Mouse (Mus musculus): Measurements from ENCODE around the gene Ppp1r12b.

Gene Ppp1r12b

DNA sequence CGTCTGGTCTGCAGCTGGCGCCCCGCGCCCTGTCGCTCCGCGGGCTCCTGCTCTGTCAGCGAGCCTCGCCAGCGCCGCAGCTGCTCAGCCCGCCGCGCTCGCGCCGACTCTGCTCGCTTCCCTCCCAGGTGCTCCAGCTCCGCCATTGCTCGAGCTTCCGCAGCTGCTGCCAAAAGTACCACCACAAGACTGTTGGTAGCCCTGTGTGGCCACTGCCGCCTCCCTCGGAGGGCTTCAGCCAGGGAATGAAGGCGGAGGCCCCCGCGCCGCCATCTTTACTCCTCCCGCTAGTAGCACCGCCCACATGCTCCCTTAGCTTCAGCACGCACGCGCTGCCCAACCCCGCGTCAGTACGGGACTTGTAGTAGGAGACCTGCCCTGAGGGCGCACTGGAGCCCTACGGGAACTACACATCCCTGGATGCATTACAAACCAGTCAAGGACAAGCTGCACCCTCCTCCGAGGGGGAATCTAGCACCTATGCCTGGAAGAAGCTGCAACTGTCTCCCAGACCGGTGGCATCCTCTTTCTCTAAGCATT lies at the start of gene Ppp1r12b:
Gene Ppp1r12b (minus strand): TSS at position 306 of the 540 bp plus-strand sequence.
- DNase-seq (ENCODE audit: low spot score) = peak; percentile 99

DNA sequence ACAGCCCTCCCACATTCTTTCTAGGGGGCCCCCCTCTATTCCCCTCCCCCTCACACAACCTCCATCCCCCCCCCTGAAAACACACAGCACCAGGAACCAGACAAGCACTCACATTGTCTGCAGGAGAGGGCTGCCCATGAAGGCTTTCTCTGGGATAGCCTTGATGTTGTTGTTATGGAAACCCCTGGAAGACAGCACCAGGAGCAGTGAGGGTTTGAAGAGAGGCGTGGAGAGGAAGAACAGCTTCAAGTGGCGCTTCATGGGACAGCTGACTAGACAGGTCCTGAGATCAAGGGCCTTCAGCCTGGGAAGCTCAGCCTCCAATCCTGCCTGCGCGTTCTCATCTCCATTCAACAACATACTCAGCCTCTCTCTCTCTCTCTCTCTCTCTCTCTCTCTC lies 47.6 kb upstream of the Ppp1r12b start:
- no peak for DNase-seq (ENCODE audit: low spot score)

DNA sequence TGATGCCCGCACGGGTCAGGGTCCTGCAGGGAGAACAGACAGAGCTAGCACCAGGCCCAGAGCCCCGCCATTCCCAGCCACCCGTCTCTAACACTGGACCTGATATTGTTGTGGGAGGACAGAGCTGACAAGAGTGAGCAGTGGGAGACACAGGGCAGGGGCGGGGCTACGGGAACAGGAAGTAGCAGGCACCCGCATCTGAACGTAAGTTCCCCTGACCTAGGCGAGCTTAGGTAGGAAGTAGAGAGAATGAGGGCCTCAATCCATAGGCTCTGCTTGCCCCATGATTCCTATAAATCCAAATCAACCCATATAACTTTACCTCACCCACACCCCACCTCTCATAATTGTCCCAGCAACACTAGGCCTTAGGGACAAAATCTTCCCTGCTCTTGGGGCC lies 44.8 kb upstream of the Ppp1r12b start:
- DNase-seq (ENCODE audit: low spot score) = no peak

DNA sequence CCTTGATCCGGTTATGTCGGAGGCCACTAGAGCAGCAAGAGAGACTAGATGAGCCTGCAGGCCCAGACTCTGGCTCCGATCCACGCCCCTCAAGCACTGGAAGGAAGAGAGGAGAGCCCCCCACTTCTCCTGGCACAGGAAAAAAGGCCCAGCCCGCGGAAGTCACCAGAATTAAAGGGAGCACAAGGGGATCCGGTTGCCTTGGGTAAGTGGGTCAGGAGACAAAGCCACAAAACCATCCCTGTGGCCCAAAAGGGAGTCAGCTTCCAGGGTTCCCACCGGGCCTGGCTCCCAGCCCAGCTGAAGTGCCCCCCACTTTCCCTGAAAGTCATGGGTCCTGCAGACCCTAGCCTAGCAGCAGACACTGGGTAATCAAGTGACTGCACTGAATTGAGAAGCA lies 42.5 kb upstream of the Ppp1r12b start:
- DNase-seq (ENCODE audit: low spot score) = no peak

- no peak for DNase-seq (ENCODE audit: low spot score)
These were observed 41.8 kb upstream of the Ppp1r12b start for GRCm38 (mm10) chr1:134997568-134997967.

DNA sequence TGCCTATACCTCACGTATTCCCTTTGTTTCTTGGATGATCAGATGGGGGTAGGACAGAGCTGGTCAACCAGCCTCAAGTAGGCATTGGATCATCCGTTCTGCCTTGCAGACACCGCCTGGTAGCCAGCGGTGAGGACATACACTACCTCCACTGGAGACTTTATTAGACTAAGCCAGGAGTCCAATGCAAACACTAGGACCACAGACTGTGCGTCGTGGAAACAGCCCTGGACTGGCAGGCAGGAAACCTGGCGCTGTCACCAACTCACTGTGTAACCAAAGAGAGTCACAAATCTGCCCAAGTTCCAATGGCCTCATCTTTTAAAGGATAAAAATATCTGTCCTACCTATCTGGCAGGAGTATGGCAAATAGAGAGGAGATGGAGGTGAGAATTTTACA lies 40.7 kb upstream of the Ppp1r12b start:
- no peak for DNase-seq (ENCODE audit: low spot score)

DNA sequence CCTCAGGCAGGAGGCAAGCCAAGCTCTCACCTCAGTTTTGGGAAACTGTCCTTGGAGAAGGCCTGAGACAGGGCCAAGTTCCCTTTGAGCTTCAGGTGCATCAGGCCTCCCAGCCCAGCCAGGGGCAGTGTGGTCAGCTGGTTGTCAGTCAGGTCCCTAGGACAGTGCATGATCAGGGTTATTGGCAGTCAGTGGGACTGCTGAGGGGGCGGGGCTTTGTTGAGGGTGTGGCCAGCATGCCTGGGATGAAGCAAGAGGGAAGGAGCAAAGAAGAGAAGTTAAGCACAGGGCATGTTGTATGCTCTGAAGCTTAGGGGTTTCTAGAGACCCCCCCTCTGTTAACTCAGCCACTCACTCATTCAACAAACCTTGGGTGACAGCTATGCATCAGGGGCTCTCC lies 40.2 kb upstream of the Ppp1r12b start:
- DNase-seq (ENCODE audit: low spot score) = no peak

- DNase-seq (ENCODE audit: low spot score) = no peak
These were observed 39.7 kb upstream of the Ppp1r12b start for GRCm38 (mm10) chr1:134995437-134995836.

- DNase-seq (ENCODE audit: low spot score) = no peak
These were observed 39.0 kb upstream of the Ppp1r12b start for GRCm38 (mm10) chr1:134994739-134995138.

DNA sequence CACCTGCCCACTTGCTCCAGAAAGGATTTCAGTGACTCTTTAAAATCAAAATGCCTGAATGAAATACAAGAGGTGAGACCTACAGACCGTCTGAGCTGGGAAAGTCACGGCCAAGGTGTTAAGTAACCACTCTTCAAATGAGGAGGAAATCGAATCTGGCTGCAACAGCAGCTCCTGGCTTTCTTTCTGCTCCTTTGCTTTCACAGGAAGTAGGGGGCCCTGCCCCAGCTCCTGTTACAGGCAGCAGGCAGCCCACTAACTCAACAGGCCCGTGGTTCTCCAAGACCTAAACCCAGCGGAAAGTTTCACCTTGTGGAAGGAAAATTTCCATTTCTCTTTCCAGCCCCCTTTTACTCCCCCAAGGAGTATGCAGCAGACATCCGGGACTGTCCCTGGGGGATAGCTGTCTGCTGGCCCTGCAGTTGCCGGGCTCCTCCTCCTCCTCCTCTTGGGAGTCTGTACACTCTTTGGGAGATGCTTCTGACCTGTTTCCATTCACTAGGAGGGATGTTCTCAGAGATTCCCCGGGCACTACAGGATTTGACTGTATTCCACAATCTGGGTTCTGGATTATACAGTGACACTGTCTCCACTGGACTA lies 36.4 kb upstream of the Ppp1r12b start:
- no peak for DNase-seq (ENCODE audit: low spot score)

GRCm38 (mm10) chr1:134989372-134989771 lies 33.6 kb upstream of the Ppp1r12b start:
- peak; percentile 83 for DNase-seq (ENCODE audit: low spot score)

DNA sequence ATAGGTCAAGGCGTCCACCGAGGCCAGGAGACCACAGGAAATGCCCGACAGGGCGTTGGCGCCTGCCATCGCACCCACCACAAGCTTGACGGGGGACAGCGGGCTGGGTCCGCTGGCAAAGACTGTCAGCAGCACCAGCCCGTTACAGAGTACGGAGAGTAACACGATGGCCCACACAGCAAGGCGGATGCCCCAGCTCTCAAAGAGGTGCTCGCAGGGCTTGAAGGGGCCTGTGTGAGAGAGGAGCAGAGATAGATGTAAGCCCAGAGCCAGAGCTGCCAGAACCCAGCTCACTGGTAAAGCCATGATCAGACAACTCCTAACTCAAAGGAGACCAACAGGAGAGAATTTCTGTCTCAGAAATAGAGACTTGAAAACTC lies 32.2 kb upstream of the Ppp1r12b start:
- DNase-seq (ENCODE audit: low spot score) = no peak

GRCm38 (mm10) chr1:134987173-134987961 lies 31.6 kb upstream of the Ppp1r12b start:
- DNase-seq (ENCODE audit: low spot score) = peak; percentile 52

GRCm38 (mm10) chr1:134972920-134973319 lies 17.2 kb upstream of the Ppp1r12b start:
- no peak for DNase-seq (ENCODE audit: low spot score)

GRCm38 (mm10) chr1:134965430-134965829 lies 9.7 kb upstream of the Ppp1r12b start:
- no peak for DNase-seq (ENCODE audit: low spot score)

DNA sequence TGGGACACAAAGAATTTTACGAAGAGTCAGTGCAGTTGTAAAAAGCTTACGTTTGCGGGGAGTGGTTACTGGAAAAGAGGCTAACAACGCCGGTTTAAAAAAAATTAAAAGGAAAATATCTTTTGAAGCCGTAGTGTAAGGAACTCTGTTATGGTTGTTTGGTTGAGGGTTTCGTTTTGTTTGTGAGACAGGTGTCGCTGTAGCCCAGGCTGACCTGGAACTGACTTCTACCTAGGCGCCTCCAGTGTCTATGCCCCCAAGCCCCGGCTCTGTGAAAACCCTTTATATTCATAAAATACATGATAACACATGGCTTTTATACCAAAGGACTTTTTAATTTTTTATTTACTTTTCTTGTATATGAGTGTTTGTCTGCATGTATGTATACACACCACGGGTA lies 7.1 kb upstream of the Ppp1r12b start:
- no peak for DNase-seq (ENCODE audit: low spot score)

DNA sequence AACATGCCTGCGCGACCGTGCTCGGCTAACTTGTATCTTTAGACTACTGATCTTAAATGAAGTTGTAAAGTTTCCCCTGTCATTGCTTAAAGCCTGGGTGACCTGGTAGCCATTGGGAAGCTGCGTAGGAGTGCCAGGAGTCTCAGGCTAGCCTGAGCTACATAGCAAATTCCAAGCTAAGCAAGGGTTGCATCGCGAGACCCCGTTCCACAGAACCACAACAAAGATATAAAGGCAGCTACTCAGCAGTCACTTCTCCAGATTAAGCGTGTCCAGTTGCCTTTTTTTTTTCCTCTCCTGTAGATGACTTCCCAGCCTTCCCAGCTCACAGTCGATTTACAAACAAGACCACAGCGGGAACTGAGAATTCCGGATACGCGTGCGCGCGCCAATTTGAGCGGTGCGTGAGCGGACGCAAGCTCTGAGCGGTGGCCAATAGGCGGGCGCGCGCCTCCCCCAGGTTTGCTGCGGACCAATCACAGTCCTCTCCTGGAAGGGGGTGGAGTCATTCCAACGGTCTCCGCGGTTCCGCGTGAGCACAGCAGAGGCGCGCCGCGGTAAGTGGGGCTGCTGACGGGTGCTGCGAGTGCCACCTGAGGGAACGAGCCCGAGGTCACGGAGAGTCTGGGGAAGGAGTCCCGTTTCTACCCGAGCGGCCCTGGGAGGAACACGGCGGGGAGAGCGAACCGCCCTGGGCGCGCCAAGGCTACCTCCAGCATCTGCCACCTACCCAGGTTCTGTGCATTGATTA lies 6.5 kb upstream of the Ppp1r12b start, which contains the start of gene Ube2t:
Gene Ube2t (plus strand): TSS at position 513 of the 751 bp plus-strand sequence.
- DNase-seq (ENCODE audit: low spot score) = peak; percentile 94

GRCm38 (mm10) chr1:134960634-134961033 lies 4.9 kb upstream of the Ppp1r12b start:
- DNase-seq (ENCODE audit: low spot score) = no peak

GRCm38 (mm10) chr1:134955050-134955636 lies 599 bp downstream of the Ppp1r12b start:
- DNase-seq (ENCODE audit: low spot score) = no peak

DNA sequence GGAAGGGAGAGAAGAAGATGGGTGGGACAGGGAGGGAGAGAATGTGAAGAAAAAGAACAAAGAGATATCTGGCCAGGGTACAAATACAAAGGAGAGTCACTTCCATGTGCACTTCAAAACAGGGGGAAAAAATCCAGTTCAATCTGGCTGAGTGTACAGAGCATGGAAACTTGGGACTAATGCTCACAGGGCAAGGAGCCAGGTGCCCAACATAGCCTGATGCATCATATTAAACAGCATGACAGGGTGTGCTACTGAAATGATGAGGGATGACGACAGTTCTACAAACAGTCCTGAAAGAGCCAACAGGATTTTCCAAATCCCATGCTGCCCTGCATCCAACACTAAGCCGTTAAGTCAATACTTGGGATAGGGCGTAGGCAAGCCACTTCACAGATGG lies 5.8 kb downstream of the Ppp1r12b start:
- DNase-seq (ENCODE audit: low spot score) = no peak

GRCm38 (mm10) chr1:134947590-134947989 lies 8.2 kb downstream of the Ppp1r12b start:
- no peak for DNase-seq (ENCODE audit: low spot score)

GRCm38 (mm10) chr1:134942898-134943297 lies 12.8 kb downstream of the Ppp1r12b start:
- DNase-seq (ENCODE audit: low spot score) = no peak
